Mouse (Mus musculus): ENCODE measurements around the gene Wdr19. TPM values are rescaled to one million over a fixed set of nuclear protein-coding genes. Genes with fewer than 3 reads are reported as not detected.
A peak's percentile ranks its signal among the peaks of the same experiment; 100 is the strongest.

Wdr19 gene
- polyA plus RNA-seq (2015; fragmentation: Nextera tagmentation; extraction: Ambion mirVana) = 12.8 and 13.1 TPM in 2 replicates

- no peaks in the 10 kb centered on the region for H3K9me3 ChIP-seq (ENCODE audit: low read length)
- H3K4me1 ChIP-seq (ENCODE audit: insufficient read depth, low read length) = peaks cover 8% of the 10 kb centered on the region
- no peaks in the 10 kb centered on the region for H3K27me3 ChIP-seq (ENCODE audit: insufficient read depth, low read length)
- WGBS = under 1% methylated on average over 37 of the region's 37 CpGs
- ATAC-seq (ENCODE audit: low FRiP score, low TSS enrichment) = peak; percentile 100
- H3K27ac ChIP-seq (ENCODE audit: low read length) = peak within 1 kb of the TSS; percentile 74
- peak within 1 kb of the TSS; percentile 82 for H3K9ac ChIP-seq (replicated peaks; ENCODE audit: low read length)
- peak within 1 kb of the TSS; percentile 82 for H3K4me2 ChIP-seq (replicated peaks; ENCODE audit: low read depth, low read length)
- H3K36me3 ChIP-seq (ENCODE audit: insufficient read depth, low read length) = no peaks in the 10 kb centered on the region
- H3K4me3 ChIP-seq (ENCODE audit: low read length) = peak within 1 kb of the TSS; percentile 83
Measured at GRCm38 (mm10) chr5:65199346-65200128, at the start of gene Wdr19. Gene Wdr19 (plus strand): TSS chr5:65199696.

GRCm38 (mm10) chr5:65149706-65150105 is 49.8 kb upstream of the Wdr19 start:
- Histone ChIP-seq H3K4me1 (ENCODE audit: insufficient read depth, low read length) (no peaks in the 10 kb centered on the region), H3K27me3 (ENCODE audit: insufficient read depth, low read length) (no peaks in the 10 kb centered on the region), H3K4me2 (replicated peaks; ENCODE audit: low read depth, low read length) (no peak overlapping the region), H3K4me3 (ENCODE audit: low read length) (no peak overlapping the region), H3K9ac (replicated peaks; ENCODE audit: low read length) (no peak overlapping the region), H3K36me3 (ENCODE audit: insufficient read depth, low read length) (peaks cover 8% of the 10 kb centered on the region), H3K27ac (ENCODE audit: low read length) (no peak overlapping the region), H3K9me3 (ENCODE audit: low read length) (no peaks in the 10 kb centered on the region)
- ATAC-seq (ENCODE audit: low FRiP score, low TSS enrichment) = no peak
- 89% methylated on average over 6 of the region's 6 CpGs for WGBS

- Histone ChIP-seq H3K4me3 (ENCODE audit: low read length) (no peak overlapping the region), H3K9me3 (ENCODE audit: low read length) (no peaks in the 10 kb centered on the region), H3K36me3 (ENCODE audit: insufficient read depth, low read length) (peaks cover 5% of the 10 kb centered on the region; the same call in 1 of the 2 replicates), H3K27me3 (ENCODE audit: insufficient read depth, low read length) (no peaks in the 10 kb centered on the region), H3K9ac (replicated peaks; ENCODE audit: low read length) (no peak overlapping the region), H3K4me2 (replicated peaks; ENCODE audit: low read depth, low read length) (no peak overlapping the region), H3K27ac (ENCODE audit: low read length) (no peak overlapping the region), H3K4me1 (ENCODE audit: insufficient read depth, low read length) (no peaks in the 10 kb centered on the region)
- 84% methylated on average over 8 of the region's 8 CpGs for WGBS
- ATAC-seq (ENCODE audit: low FRiP score, low TSS enrichment) = no peak
Measured at GRCm38 (mm10) chr5:65150376-65150955, 49.0 kb upstream of the Wdr19 start.

- Histone ChIP-seq H3K27me3 (ENCODE audit: insufficient read depth, low read length) (no peaks in the 10 kb centered on the region), H3K9ac (replicated peaks; ENCODE audit: low read length) (no peak overlapping the region), H3K36me3 (ENCODE audit: insufficient read depth, low read length) (peaks cover 8% of the 10 kb centered on the region), H3K9me3 (ENCODE audit: low read length) (no peaks in the 10 kb centered on the region), H3K4me1 (ENCODE audit: insufficient read depth, low read length) (no peaks in the 10 kb centered on the region), H3K4me2 (replicated peaks; ENCODE audit: low read depth, low read length) (no peak overlapping the region), H3K4me3 (ENCODE audit: low read length) (no peak overlapping the region), H3K27ac (ENCODE audit: low read length) (no peak overlapping the region)
- 94% methylated on average over 3 of the region's 3 CpGs for WGBS
- no peak for ATAC-seq (ENCODE audit: low FRiP score, low TSS enrichment)
Measured at GRCm38 (mm10) chr5:65151276-65151675, 48.2 kb upstream of the Wdr19 start.

- Histone ChIP-seq H3K9me3 (ENCODE audit: low read length) (no peaks in the 10 kb centered on the region), H3K27ac (ENCODE audit: low read length) (no peak overlapping the region), H3K9ac (replicated peaks; ENCODE audit: low read length) (no peak overlapping the region), H3K27me3 (ENCODE audit: insufficient read depth, low read length) (no peaks in the 10 kb centered on the region), H3K4me3 (ENCODE audit: low read length) (no peak overlapping the region), H3K4me1 (ENCODE audit: insufficient read depth, low read length) (no peaks in the 10 kb centered on the region), H3K4me2 (replicated peaks; ENCODE audit: low read depth, low read length) (no peak overlapping the region), H3K36me3 (ENCODE audit: insufficient read depth, low read length) (peaks cover 10% of the 10 kb centered on the region)
- 79% methylated on average over 5 of the region's 5 CpGs for WGBS
- no peak for ATAC-seq (ENCODE audit: low FRiP score, low TSS enrichment)
Measured at GRCm38 (mm10) chr5:65151767-65152166, 47.7 kb upstream of the Wdr19 start.

- H3K9ac ChIP-seq (replicated peaks; ENCODE audit: low read length) = no peak overlapping the region
- H3K36me3 ChIP-seq (ENCODE audit: insufficient read depth, low read length) = peaks cover 14% of the 10 kb centered on the region
- no peak overlapping the region for H3K27ac ChIP-seq (ENCODE audit: low read length)
- H3K4me2 ChIP-seq (replicated peaks; ENCODE audit: low read depth, low read length) = no peak overlapping the region
- ATAC-seq (ENCODE audit: low FRiP score, low TSS enrichment) = no peak
- H3K4me3 ChIP-seq (ENCODE audit: low read length) = no peak overlapping the region
- H3K9me3 ChIP-seq (ENCODE audit: low read length) = no peaks in the 10 kb centered on the region
- no peaks in the 10 kb centered on the region for H3K27me3 ChIP-seq (ENCODE audit: insufficient read depth, low read length)
- WGBS = 87% methylated on average over 6 of the region's 6 CpGs
- peaks cover 9% of the 10 kb centered on the region for H3K4me1 ChIP-seq (ENCODE audit: insufficient read depth, low read length)
Measured at GRCm38 (mm10) chr5:65154287-65154686, 45.2 kb upstream of the Wdr19 start.

GRCm38 (mm10) chr5:65156853-65157252 is 42.6 kb upstream of the Wdr19 start:
- Histone ChIP-seq H3K27ac (ENCODE audit: low read length) (no peak overlapping the region), H3K4me2 (replicated peaks; ENCODE audit: low read depth, low read length) (no peak overlapping the region), H3K4me1 (ENCODE audit: insufficient read depth, low read length) (peaks cover 9% of the 10 kb centered on the region), H3K36me3 (ENCODE audit: insufficient read depth, low read length) (peaks cover 10% of the 10 kb centered on the region; the same call in 1 of the 2 replicates), H3K9ac (replicated peaks; ENCODE audit: low read length) (no peak overlapping the region), H3K27me3 (ENCODE audit: insufficient read depth, low read length) (no peaks in the 10 kb centered on the region), H3K4me3 (ENCODE audit: low read length) (no peak overlapping the region), H3K9me3 (ENCODE audit: low read length) (no peaks in the 10 kb centered on the region)
- no peak for ATAC-seq (ENCODE audit: low FRiP score, low TSS enrichment)
- WGBS = 85% methylated on average over 2 of the region's 2 CpGs

GRCm38 (mm10) chr5:65157412-65158381 is 41.8 kb upstream of the Wdr19 start:
- no peaks in the 10 kb centered on the region for H3K9me3 ChIP-seq (ENCODE audit: low read length)
- WGBS = 35% methylated on average over 22 of the region's 22 CpGs

GRCm38 (mm10) chr5:65158696-65159305 is 40.7 kb upstream of the Wdr19 start:
- Histone ChIP-seq H3K27ac (ENCODE audit: low read length) (peak overlapping the region; percentile 91), H3K9ac (replicated peaks; ENCODE audit: low read length) (no peak overlapping the region), H3K4me1 (ENCODE audit: insufficient read depth, low read length) (peaks cover 18% of the 10 kb centered on the region), H3K9me3 (ENCODE audit: low read length) (no peaks in the 10 kb centered on the region), H3K36me3 (ENCODE audit: insufficient read depth, low read length) (peaks cover 10% of the 10 kb centered on the region; the same call in 1 of the 2 replicates), H3K27me3 (ENCODE audit: insufficient read depth, low read length) (no peaks in the 10 kb centered on the region), H3K4me2 (replicated peaks; ENCODE audit: low read depth, low read length) (no peak overlapping the region), H3K4me3 (ENCODE audit: low read length) (no peak overlapping the region)
- no peak for ATAC-seq (ENCODE audit: low FRiP score, low TSS enrichment)
- 90% methylated on average over 20 of the region's 20 CpGs for WGBS

More at GRCm38 (mm10) chr5:65157412-65158381, 41.8 kb upstream of the Wdr19 start:
- Histone ChIP-seq H3K36me3 (ENCODE audit: insufficient read depth, low read length) (peaks cover 10% of the 10 kb centered on the region; the same call in 1 of the 2 replicates), H3K4me2 (replicated peaks; ENCODE audit: low read depth, low read length) (peak overlapping the region; percentile 31), H3K4me1 (ENCODE audit: insufficient read depth, low read length) (peaks cover 9% of the 10 kb centered on the region), H3K27me3 (ENCODE audit: insufficient read depth, low read length) (no peaks in the 10 kb centered on the region), H3K27ac (ENCODE audit: low read length) (peak overlapping the region; percentile 91), H3K4me3 (ENCODE audit: low read length) (0 out of 2 replicates have a peak overlapping the region, but pooled peaks have one; percentile 0), H3K9ac (replicated peaks; ENCODE audit: low read length) (0 out of 2 replicates have a peak overlapping the region, but pooled peaks have one; percentile 27)
- peak; percentile 92 for ATAC-seq (ENCODE audit: low FRiP score, low TSS enrichment)

Measured in kidney, embryonic 16.5 days (tissue).